Mouse (Mus musculus): ENCODE results near the gene Scd1.

- TF ChIP-seq CTCF (conservative IDR thresholded peaks at IDR 0.05; ENCODE audit: low read length) (no peak), NANOG (IDR thresholded peaks at IDR 0.05; ENCODE audit: borderline replicate concordance, low read length) (no peak), POU5F1 (IDR thresholded peaks at IDR 0.05; ENCODE audit: borderline replicate concordance, low read length) (no peak)
Measured at GRCm38 (mm10) chr19:44396742-44397141, 10.9 kb downstream of the Scd1 start.

Measured in E14TG2a.4 (cell line).